In the genomic region with DNA sequence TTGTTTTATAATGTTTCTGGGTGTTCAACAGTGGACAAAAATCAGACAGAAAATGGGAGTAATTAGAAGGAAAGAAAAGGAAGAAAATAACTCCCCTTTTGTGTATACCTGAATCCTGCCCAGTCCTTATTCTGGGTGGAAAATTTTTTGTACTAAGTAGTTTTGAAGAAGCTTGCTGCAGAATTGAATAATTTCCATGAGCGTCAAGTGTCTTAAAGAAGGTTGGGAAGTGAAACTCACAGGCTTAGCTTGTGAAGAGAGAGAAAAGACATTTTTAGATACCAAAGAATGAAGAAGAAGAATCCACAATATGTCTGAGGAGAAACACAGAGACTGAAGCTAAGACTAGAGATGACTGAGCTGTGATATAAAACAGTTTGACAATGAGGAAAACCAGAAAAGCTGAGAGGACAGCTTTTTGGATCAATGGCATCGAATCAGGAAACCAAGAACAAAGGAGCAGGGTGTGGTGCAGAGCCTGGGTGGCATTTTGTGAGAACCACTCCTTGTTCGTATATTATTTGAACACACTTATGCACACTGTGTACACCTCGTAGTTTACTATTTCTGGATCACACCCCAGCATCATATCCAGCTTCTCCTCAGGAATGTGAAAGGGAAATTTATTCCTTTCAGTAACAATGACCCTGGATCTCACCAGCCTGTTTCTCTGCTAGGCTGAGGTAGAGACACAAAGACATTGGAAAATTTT, we compare ENCODE assay signal across 18 mouse cellular contexts.
"Had no signal": no experiment of that assay in that cellular context is flagged by ENCODE, and none has a peak within 500 bp of the region (broad histone marks: within the 10 kb centered on the region; RNA-seq: fewer than 3 reads in every experiment).

No protein-coding gene starts in this region.

- DNase-seq: kidney, adult 18-20 months; kidney, adult 9 months; kidney, postnatal 14 days; layer of hippocampus, adult 9-11 months; liver, embryonic 13.5 days; lung, embryonic 14.5 days; retina, postnatal 1 day; right cerebral cortex, postnatal 25 days; spleen, adult 18-20 months; thymus, postnatal 25 days had no signal

- H3K27me3 ChIP-seq: liver, embryonic 13.5 days; midbrain, embryonic 12.5 days; midbrain, embryonic 15.5 days; neural tube, embryonic 12.5 days; neural tube, embryonic 15.5 days; stomach, embryonic 15.5 days had no signal

- ATAC-seq: inflammation-experienced regulatory T-cells, adult 6 months; intestine, embryonic 16.5 days; midbrain, embryonic 15.5 days had no signal

- H3K9me3 ChIP-seq: liver, embryonic 13.5 days; midbrain, embryonic 12.5 days; midbrain, embryonic 15.5 days; neural tube, embryonic 12.5 days; neural tube, embryonic 15.5 days; stomach, embryonic 15.5 days had no signal

- H3K9ac ChIP-seq: liver, embryonic 13.5 days; lung, embryonic 14.5 days; midbrain, embryonic 12.5 days; midbrain, embryonic 15.5 days; neural tube, embryonic 12.5 days; neural tube, embryonic 15.5 days; stomach, embryonic 15.5 days had no signal

- H3K4me2 ChIP-seq: liver, embryonic 13.5 days; lung, embryonic 14.5 days; midbrain, embryonic 12.5 days; midbrain, embryonic 15.5 days; neural tube, embryonic 12.5 days; neural tube, embryonic 15.5 days; stomach, embryonic 15.5 days had no signal

- H3K4me3 ChIP-seq: liver, embryonic 13.5 days; midbrain, embryonic 12.5 days; midbrain, embryonic 15.5 days; neural tube, embryonic 12.5 days; neural tube, embryonic 15.5 days; stomach, embryonic 15.5 days had no signal

- H3K4me1 ChIP-seq: liver, embryonic 13.5 days; midbrain, embryonic 15.5 days; neural tube, embryonic 12.5 days; neural tube, embryonic 15.5 days; stomach, embryonic 15.5 days had no signal

- H3K27ac ChIP-seq: liver, embryonic 13.5 days; macrophage; midbrain, embryonic 12.5 days; midbrain, embryonic 15.5 days; neural tube, embryonic 12.5 days; neural tube, embryonic 15.5 days; stomach, embryonic 15.5 days had no signal

- H3K36me3 ChIP-seq: liver, embryonic 13.5 days; midbrain, embryonic 12.5 days; midbrain, embryonic 15.5 days; neural tube, embryonic 12.5 days; neural tube, embryonic 15.5 days; stomach, embryonic 15.5 days had no signal
